Mouse (Mus musculus) central nervous system, embryonic 11.5 days (tissue): ENCODE results near the gene Vmn1r173. TPM values are rescaled to one million over a fixed set of nuclear protein-coding genes. Genes with fewer than 3 reads are reported as not detected.

Experiments used
- polyA plus RNA-seq: library from polyadenylated mRNA; depleted of rRNA; stranded (reverse); fragments of >200 nt; gene quantifications from 2 replicates; pipeline ENCODE4 v1.2.3, GENCODE M21; 2012; rRNA removed

The Vmn1r173 gene
- polyA plus RNA-seq: not detected in 2 replicates

GRCm38 (mm10) chr7:23700403-23700802 is at the start of gene Vmn1r173:
TSS of gene Vmn1r173 (plus strand) at chr7:23700703.

GRCm38 (mm10) chr7:23658016-23658415 is 42.5 kb upstream of the Vmn1r173 start, which contains the start of gene Vmn1r172:
TSS of gene Vmn1r172 (plus strand) at chr7:23658316.

GRCm38 (mm10) chr7:23751970-23752369 is 51.5 kb downstream of the Vmn1r173 start, which contains the start of gene Vmn1r174:
TSS of gene Vmn1r174 (plus strand) at chr7:23752270.

Other genes starting within 250 kb of the Vmn1r173 start
- not detected in 2 replicates for gene Vmn1r167, start 193.5 kb upstream of the Vmn1r173 start, polyA plus RNA-seq
- gene Vmn1r168, start 161.0 kb upstream of the Vmn1r173 start, polyA plus RNA-seq: not detected in 2 replicates
- not detected in 2 replicates for gene Vmn1r169, start 125.2 kb upstream of the Vmn1r173 start, polyA plus RNA-seq
- gene Vmn1r170, start 94.5 kb upstream of the Vmn1r173 start, polyA plus RNA-seq: not detected in 2 replicates
- gene Vmn1r171, start 70.0 kb upstream of the Vmn1r173 start, polyA plus RNA-seq: not detected in 2 replicates
- gene Vmn1r172, start 42.4 kb upstream of the Vmn1r173 start, polyA plus RNA-seq: not detected in 2 replicates
- not detected in 2 replicates for gene Vmn1r174, start 51.6 kb downstream of the Vmn1r173 start, polyA plus RNA-seq
- not detected in 2 replicates for gene Vmn1r175, start 109.9 kb downstream of the Vmn1r173 start, polyA plus RNA-seq
- gene Vmn1r176, start 136.7 kb downstream of the Vmn1r173 start, polyA plus RNA-seq: not detected in 2 replicates
- not detected in 2 replicates for gene Vmn1r177, start 165.7 kb downstream of the Vmn1r173 start, polyA plus RNA-seq
- gene Vmn1r178, start 191.3 kb downstream of the Vmn1r173 start, polyA plus RNA-seq: not detected in 2 replicates
- gene Vmn1r179, start 226.3 kb downstream of the Vmn1r173 start, polyA plus RNA-seq: not detected in 2 replicates
- not detected in 2 replicates for gene Vmn1r180, start 249.9 kb downstream of the Vmn1r173 start, polyA plus RNA-seq